Mouse (Mus musculus) cerebellum, postnatal 25 days (tissue): ENCODE measurements at regions not wholly inside any gene's neighbourhood (a gene's known extent, or its start where the extent isn't known, plus 50 kb on each side); places are given as distances from the start of the nearest gene placed in this dataset.

Experiments
- DNase-seq, 2 experiments: peaks; one replicate each; pipeline ENCODE4 v3.0.0; 2021; ENCODE audit warnings: mixed read lengths in 2 of 2

DNA sequence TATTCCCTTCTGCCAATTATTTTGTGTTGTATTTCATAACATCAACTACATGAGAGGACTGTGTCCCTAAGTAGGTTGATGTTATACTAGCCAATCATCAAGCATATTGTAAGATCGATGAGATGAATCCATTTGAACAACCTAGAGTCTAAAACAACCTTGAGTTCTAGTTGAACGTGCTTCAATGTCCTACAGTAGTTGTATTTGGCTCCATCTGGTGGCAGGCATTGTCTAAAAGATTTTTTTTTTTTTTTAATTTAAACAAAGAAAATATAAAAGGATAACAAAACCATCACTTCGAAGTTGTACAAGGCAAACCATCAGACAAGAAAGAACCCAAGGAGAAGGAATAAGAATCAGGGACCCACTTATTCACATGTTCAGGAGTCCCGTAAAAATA lies 114.4 kb downstream of the Pih1d3 start:
- peak in 1 of 2 experiments; percentile 4 for DNase-seq

DNA sequence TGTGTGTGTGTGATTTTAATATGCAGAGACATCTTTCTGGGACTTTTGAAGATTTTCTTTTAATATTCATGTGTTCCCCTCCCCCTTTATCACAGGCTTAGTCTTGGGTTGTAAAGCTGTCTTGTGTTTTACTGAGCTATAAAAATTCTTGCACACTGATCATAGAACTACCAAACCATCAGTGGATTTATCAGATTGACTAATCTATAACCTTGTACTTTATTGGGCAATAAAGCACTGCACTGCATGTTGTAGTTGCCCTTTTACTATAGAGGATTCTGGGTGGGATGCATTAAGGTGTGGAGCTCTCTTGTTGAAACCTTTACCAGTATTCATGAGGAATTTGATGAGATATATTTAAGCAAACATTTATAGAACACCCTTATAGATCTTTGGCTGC lies 141.3 kb downstream of the Pih1d3 start:
- DNase-seq: no peak

DNA sequence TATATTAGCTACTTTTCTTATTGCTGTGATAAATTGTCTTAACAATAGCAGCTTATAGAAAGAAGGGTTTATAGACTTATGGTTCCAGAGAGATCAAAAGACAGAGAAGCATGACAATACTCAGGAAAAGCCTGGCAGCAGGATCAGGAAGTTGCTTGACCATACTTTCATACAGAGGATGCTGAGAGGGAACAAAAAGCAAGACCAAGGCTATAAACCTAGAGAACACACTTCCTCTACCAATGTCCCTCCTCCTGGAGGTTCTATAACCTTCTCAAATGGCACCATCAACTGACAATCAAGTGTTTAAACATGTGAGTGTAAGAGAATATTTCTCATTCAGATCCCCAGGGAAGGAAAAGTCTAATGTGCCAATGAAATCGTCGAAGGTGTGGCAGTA lies 154.7 kb downstream of the Pih1d3 start:
- no peak for DNase-seq

DNA sequence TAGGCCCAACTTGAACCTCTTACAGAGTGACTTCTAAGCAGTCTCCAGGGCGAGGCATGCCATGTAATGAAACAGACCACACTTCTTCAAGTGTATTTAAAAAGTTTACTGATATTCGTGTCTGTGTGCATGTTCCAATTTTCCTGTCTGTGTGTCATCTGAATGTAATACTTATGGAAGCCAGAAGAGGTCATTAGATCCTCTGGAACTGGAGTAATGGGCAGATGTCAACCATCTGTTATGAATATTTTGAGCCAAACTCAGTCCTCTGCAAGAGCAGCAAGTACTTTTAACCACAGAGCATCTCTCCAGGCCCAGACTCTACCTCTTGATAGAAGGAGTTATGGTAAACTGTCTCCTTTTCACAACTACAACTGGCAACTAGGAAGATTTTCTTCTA lies 156.4 kb downstream of the Pih1d3 start:
- no peak for DNase-seq

DNA sequence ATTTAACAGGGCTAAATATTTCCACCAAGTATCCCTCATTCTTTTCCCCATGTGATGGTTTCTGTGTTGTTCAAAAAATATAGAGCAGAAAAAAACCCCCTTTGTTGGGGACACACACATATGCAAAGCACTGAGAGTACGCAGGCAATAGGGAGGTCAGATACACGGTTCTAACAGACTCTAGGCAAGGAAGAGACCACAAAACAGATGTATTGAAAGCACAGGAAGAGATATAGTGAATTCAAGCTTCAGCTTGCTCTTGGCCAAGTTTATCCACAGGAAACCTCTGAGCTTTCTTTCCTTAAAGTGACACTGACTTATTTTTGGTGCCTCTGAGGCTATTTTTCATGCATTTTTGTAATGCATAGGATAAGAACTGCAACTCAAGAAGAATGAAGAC lies 157.7 kb downstream of the Pih1d3 start:
- no peak for DNase-seq

DNA sequence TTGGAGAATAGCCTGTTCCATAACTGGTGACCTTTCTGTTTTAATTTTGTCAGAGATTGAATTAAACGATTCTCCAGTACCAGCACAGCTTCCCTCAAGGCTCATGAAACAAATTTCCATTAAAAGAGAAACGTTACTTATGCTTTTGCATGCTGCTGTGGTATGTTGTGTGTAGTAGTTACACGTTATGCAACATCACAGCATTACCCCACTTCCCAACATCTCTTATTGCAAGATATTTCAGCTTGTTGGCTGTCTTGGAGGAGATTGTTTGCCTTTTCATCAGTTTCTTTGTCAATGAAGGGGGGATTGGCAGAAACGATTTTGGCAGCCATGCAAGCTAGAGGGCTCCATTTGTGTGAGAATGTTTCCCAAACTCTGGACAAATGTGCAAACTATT lies 159.6 kb downstream of the Pih1d3 start:
- no peak for DNase-seq
